Mouse (Mus musculus): ENCODE data around the gene Acsm2.

DNA sequence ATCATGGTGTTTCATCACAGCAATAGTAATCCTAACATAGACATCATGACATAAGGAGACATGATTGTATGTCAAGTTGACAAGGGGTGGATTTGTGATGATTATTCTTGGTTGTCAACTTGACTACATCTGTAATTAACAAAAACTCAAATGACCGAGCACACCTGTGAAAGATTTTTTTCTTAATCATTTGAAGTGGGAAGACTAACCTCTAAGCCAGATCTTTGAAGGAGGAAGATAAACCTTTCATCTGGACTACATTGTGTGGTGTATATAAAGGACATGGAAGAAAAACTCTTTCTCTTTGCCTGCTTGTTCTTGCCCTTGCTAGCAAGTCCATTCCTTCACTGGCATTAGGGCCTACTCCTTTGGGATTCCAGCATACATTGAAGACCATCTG, at the start of gene Acsm2:
- TF ChIP-seq MAFK (IDR thresholded peaks at IDR 0.05; ENCODE audit: insufficient read depth, low read depth, low read length): no peak
- no peak for TF ChIP-seq HCFC1 (IDR thresholded peaks at IDR 0.05; ENCODE audit: borderline replicate concordance, insufficient read depth, low read length)
- TF ChIP-seq ZC3H11A (IDR thresholded peaks at IDR 0.05; ENCODE audit: borderline replicate concordance, low read depth, low read length): no peak
- TF ChIP-seq CHD2 (IDR thresholded peaks at IDR 0.05; ENCODE audit: low read depth, low read length): no peak
